Mouse (Mus musculus): ENCODE results near the gene Gba2.

GRCm38 (mm10) chr4:43527880-43528279, 50.8 kb downstream of the Gba2 start:
- TF ChIP-seq CTCF (IDR thresholded peaks at IDR 0.05; ENCODE audit: low read depth) (peak; percentile 57), EP300 (IDR thresholded peaks at IDR 0.05; ENCODE audit: low read depth) (no peak)
